Mouse (Mus musculus) lung, postnatal 0 days (tissue): ENCODE measurements around the gene Abl1.

Source experiments
- CTCF ChIP-seq: IDR thresholded peaks from 2 replicates; pipeline ENCODE4 v1.5.1; 2016; ENCODE audit warnings: antibody characterized with exemption, mild to moderate bottlenecking
- EP300 ChIP-seq: IDR thresholded peaks from 2 replicates; pipeline ENCODE4 v1.6.1; 2016; ENCODE audit warnings: antibody characterized with exemption, mild to moderate bottlenecking, control low read depth

GRCm38 (mm10) chr2:31678641-31679040 is 9.5 kb upstream of the Abl1 start:
- TF ChIP-seq EP300, result no peak
- no peak for TF ChIP-seq CTCF
